Mouse (Mus musculus): ENCODE measurements around the gene Mettl7b.

Gene Mettl7b

GRCm38 (mm10) chr10:128918246-128918645 is 42.5 kb downstream of the Mettl7b start:
- DNase-seq = peak; percentile 72

DNA sequence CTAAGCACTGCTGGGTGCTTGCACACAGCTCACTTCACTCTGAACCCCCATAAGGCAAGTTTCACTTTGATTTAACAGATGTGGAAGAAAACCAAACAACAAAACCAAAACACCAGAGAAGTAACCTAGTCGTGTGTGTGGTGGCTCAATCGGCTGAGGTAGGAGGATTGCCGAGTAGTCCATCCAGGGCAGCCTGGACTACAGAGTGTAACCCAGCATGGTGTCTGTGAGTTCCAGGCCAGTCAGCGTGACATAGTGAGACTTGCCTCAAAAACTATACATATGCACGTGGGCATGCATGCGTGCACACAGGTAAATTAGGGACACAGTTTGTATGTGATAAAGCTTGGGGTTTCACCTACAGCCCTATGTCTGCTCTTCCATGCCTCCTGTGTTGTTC is 43.4 kb downstream of the Mettl7b start:
- no peak for DNase-seq

DNA sequence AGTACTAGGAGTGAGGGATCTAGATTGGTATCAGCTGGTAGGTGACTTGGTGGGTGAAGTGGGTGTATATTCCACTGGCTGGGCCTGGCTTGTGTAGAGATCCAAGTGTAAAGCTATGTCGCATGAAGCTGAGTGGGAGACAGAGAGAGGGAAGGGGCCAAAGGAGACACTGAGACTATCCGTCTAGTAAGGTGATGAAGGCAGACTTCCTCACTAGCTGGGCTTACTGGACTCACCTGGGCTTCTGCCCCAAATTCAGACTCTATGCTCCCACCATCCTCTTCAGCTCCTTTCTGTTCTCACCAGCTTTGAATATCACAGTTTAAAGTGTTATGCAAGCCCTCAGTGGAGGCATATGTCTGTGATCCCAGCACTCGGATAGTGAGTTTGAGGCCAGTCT is 44.1 kb downstream of the Mettl7b start:
- DNase-seq = no peak

DNA sequence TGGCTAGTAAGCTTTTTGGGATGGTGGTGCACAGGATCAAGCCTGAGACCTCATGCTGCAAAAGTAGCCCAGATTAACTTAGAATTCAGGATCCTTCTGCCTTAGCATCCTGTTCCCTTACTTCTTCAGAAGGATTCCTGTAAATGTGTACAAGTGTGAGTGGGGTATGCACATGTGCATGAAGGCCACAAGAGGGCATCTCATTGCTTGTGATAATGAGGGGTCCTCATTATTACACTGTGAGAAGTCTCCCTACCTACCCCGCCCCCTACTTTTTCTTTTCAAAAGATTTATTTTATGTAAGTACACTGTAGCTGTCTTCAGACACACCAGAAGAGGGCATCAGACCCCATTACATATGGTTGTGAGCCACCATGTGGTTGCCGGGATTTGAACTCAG is 45.2 kb downstream of the Mettl7b start:
- DNase-seq = no peak

GRCm38 (mm10) chr10:128913696-128914095 is 47.1 kb downstream of the Mettl7b start:
- DNase-seq = peak; percentile 51

GRCm38 (mm10) chr10:128913219-128913618 is 47.6 kb downstream of the Mettl7b start:
- DNase-seq = peak; percentile 96

DNA sequence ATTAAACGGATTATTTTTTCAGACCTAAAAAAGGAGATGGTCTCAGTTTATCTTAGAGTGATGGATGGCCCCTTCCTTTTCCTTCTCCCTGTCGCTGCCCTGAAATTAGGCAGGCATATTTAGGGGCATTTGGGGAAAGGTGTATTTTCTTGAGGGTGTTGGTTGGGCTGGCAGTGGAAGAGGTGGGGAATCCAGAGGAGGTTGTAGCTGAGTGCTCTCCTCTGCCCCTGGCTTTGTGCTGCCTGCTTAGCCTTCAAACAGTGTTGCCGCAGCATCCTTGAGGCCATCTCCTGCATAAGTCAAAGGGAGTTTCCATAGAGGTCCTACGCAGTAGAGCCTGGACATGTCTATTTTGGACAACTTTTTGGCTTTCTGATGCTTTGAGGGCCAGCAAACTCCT is 48.0 kb downstream of the Mettl7b start:
- no peak for DNase-seq

DNA sequence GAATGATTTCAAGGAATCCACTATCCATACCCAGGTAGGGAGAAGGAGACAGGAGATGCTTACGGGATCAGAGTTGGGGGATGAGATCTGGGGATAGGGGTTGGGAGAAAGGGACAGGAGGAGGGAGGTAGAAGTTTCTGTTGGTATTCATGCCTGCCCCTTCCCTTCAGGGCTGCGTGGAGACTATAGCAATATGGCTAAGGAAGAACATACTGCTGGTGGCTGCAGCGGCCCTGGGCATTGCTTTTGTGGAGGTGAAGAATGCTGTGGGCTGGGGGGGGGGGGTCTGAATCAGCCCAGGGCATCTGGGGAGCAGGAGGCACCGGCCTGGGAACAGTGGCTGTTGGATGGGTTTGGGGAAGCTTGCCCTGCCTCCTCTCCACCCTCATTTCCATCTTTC is 48.5 kb downstream of the Mettl7b start:
- no peak for DNase-seq

- no peak for DNase-seq
These were observed 49.4 kb downstream of the Mettl7b start for GRCm38 (mm10) chr10:128911430-128911829.

DNA sequence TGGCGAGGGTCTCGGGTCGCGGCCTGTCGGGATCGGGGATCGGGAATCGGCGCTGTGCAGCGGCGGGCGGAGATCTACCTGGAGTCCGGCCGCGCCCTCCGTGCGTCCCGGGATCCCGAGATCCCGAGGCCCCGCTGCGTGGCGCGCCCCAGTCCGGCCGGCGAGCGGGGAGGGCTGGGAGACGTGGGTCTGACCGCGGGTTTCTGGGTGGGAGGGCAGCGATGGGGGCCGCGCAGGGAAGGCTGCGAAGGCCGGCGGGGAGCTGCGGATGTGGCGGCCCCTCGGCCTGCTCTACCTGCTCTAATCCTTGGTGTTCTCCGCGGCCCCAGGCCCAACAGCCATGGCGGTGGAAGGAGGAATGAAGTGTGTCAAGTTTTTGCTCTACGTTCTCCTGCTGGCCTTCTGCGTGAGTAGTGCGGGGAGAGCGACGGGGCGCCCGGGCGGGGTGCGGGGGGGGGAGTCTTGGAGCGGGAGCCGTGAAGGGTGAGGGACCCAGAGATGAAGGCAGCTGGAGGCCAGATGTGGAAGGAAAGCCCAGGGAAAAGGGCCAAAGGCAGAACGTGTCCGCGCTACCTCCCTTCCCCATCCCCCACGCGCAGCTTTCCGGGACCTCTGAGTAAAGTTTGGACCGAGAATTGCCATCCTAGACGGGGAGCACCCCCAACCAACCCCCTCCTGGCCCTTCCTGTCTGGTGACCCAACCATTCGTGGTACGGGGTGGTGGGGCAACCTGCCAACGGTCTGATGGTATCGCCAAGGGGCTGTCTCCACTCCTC is 50.5 kb downstream of the Mettl7b start:
- DNase-seq = peak; percentile 64

GRCm38 (mm10) chr10:128909567-128910028 is 51.2 kb downstream of the Mettl7b start:
- peak; percentile 95 for DNase-seq

GRCm38 (mm10) chr10:128908778-128909448 is 51.9 kb downstream of the Mettl7b start:
- DNase-seq = peak; percentile 91

Data from kidney, adult 9 months (tissue).